Mouse (Mus musculus) thymus, postnatal 10 days (tissue): ENCODE results near the gene Smu1.
A peak's percentile ranks its signal among the peaks of the same experiment; 100 is the strongest.

Source experiments
- DNase-seq, 2 experiments: peaks; one replicate each; pipeline ENCODE4 v3.0.0; 2021; ENCODE audit warnings: low spot score in 2 of 2

The Smu1 gene

DNA sequence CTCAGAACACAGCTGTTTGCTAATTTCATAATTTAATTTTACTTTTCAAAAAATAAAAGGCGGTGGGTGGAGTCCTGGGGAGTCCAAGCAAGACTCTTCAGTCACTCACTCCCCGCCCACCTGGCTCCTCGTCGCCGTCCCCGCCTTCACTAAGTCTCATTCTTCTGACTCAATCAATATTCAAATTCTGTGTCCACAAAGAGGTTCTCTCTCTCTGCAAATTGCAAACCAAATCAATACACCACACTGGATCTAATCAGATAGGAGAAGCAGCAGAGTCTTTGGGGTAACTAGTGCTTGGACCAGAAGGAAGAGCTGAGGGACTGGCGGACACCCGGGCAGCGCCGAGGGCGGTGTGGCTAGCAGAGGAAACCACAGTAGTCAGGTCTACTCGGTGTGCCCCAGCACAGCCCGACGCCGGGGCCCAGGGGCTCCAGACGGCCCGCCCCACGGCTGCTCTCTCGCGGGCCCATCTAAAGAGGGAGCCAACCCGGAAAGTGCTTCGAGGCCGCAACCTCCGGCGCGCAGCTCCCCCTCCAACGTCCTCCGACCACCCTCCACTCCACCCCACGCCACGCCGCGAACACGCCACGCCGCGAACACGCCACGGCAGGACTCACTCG, 455 bp downstream of the Smu1 start:
- DNase-seq, result no peak

DNA sequence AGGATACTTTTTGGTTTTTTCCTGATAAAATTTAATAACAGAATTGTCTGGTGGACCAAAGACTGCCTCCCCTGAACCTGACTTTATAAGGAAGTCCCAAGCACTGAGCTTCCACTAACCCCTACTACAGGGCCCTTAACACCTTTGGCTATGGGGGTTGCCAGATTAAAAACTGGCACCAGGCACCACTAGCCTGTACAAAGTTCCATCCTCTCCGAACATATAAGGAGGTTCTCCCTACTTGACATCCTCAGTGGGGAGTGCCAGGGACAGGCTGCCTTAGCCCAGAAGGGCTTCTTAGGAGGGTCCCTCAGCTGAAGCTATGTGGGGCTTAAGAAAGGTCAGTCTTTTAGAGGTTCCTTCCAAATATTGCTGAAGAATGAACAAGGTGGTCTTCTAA, 22.4 kb downstream of the Smu1 start:
- DNase-seq, result no peak

DNA sequence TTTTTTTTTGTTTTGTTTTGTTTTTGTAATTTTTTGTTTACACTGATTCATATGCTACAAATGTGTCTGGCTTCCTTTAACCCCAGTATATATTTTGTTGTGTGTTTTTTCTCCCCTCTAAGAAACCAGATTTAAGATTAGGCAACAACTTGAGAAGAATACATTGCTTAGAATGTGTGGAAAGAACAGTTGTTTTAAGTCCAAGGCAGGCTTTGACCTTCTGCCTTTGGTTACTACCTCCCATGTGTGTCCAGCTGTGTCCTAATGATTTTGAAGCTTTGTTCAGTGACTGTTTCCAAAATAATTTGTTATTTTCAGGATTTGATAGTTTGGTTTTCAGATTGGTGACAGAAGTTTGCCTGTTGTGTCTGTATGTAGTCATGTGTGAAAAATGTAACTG, 26.5 kb downstream of the Smu1 start:
- DNase-seq, result no peak

DNA sequence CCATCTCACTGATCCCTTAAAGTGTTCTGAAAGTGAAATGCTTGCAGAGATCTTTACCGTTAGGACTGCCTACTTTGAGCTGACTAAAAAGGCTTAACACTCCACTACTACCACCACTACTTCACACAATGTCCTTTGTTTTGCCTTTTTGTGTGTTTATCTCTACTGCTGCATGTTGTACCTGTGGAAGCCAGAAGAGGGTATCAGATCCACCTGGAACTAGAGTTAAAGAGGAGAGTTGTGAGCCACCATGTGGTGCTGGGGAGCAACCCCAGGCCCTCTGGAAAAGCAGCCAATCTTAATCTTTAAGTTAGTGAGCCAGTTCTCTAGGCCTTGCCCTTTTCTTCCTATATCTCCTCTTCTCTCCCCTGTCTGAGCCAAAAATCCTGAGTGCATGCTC, 30.5 kb downstream of the Smu1 start:
- DNase-seq, result no peak

DNA sequence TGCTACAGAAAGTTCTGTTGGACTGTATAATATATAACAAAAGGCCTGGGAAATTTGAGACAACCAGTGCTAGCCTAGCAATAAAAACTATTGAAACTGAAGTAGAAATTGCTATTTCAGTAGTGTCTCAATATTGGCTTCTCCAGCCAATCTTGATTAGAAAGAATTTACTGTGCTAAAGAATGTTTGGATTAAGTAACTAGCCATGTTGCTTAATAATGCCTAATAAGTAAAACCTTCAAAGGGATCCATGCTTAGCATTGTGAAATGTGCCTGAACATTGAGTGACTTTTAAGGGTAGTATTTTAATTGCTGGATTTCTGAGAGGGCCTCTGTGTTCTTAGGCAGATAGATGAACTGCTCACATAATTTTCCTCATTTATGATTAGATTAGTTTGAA, 32.2 kb downstream of the Smu1 start:
- DNase-seq, result no peak

DNA sequence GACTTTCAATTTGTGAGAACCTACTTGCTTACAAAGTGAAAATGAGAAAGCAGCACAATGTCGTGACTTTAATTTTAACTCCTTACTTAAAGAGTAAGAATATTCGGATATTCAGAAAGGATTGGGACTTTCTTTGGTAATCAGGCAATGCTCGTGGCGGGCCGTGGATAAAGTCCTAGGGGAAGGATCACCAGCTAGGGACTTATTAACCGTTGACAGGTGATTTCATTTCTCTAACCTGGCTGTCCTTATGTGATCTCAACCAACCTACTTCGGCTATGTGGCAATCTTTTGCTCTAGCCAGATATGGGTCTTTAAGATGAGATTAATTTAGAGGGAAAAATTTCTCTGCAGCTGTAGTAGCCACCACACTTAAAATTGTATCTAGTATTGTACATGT, 32.6 kb downstream of the Smu1 start:
- no peak for DNase-seq

DNA sequence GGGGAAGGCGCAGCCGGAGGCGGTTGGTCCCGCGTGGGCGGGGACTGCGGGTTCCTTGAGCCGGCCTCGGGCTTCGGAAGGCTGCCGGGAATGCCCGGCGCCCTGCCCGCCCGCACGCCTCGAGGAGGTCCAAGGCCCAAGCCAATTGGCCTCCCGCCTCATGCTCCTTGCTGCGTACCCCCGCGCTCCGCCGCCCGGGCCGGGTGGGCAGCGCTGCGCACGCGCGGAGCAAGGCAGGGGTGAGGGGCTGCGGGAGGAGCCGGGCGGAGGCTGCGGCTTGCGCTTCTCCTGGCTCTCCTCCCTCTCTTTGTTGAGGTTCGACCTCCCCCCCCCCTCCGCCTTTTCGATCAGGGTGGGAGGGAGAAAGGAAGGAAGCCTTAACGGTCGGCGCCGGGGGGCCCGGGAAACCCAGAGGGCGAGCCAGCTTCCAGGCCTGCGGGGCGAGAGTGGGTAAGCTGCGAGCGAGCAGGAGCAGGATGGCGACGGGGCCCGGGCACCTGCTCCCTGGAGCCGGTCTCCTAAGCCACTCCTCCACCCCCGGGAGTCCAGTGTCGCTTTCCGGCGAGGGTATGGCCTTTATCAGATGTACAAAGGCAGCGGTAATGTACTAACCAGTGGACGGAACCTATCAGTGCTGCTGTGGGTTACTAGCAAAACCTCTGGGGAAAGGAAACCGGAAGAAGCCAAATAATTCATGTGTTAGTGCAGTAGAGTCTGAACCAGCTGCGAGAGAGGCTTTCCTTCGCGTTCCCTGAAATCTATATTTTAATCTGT, 34.8 kb downstream of the Smu1 start:
- peak; percentile 76 to 84 for DNase-seq

DNA sequence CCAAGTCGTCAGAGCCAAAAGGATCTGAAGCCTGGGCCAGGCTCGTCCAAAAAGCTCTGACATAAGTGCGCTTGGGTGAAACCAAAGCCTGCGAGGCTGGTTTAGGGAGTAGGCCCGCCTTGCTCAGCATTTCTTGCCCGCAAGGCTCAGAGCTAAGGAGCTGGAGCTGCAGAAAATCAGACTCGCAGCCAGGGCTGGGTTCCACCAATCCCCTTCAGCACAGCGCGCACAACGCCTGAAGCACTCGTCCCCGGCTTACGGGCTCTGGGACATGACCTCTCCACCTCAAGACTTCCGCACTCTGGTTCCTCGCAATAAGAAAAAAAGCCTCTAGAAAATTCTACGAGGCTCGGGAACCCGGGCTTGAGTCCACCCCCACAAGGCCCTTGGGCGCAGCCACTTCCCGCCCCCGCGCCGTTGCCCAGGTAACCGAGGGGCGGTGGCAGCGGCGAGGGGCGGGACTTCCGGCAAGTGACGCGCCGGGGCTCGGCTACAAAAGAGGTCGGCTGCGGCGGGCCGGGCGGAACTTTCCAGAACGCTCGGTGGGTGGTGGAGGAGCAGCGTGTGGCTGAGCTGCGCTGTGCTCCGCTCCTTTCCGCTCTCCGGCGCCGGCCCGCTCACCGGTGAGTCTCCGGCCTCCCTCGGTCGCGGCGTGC, 35.6 kb downstream of the Smu1 start, which contains the start of gene Dnaja1:
TSS of gene Dnaja1 (plus strand) at position 140 of the 656 bp plus-strand sequence.
- DNase-seq, result peak; percentile 95 to 100

DNA sequence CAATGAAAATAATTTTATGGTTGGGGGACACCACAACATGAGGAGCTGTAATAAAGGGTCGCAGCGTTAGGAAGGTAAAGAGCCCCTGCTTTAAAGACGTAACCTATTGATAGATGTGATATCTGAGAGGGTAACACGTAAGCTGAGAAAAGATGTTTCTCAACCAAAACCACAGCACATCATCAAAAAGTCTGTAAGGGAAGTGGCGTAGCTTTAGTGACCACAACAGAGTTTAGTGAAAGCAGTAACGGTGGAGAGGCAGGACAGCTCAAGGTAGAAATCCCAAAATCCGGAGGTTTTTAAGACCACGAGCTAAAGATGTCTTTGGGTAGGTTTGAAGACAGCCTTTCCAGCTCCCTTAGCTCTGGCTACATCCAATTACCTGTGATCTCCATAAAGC, 36.8 kb downstream of the Smu1 start:
- DNase-seq, result peak; percentile 15 to 23

DNA sequence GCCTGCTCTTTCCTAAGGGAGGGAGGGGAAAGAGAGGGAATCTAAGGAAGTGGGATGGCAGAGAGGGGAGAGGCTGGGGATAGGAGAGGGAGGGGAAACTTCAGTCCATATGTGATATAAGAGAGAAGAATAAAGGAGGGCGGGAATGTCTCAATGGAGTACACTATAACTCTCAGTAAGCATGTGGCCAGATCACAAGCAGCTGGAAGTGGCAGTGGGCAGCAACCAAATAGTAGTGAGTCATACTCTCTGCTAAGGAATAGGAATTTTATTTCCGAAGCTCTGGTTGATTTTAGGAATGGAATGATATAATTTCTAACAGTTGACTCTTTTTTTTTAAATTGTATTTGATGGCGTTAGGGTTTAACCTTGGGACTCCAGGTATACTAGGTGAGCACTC, 40.6 kb downstream of the Smu1 start:
- DNase-seq, result no peak

DNA sequence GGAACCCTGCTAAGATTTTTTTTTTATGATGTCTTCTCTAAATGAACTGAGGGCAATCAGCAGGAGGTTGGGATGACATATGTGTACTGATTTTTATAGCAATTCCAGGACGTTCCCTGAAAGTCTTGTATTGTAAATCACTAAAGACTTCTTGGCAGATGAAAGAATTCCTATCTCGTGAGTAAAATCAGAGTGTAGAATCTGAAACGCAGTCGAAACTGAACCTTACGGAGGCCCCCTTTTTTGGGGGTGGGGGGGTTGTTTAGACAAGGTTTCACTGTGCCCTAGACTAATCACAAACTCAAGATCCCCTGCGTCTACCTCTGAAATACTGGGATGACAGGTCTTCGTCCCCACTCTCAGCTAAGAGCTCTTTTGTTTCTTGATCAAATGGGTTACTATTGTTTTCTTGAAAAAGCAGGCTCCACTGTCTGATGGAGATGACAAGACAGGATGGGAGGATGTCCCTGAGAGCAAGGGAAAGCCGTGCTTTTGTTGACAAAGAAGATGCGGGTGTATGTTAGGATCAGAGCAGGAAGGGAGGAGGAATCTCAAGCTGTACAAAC, 53.9 kb downstream of the Smu1 start:
- DNase-seq, result no peak

DNA sequence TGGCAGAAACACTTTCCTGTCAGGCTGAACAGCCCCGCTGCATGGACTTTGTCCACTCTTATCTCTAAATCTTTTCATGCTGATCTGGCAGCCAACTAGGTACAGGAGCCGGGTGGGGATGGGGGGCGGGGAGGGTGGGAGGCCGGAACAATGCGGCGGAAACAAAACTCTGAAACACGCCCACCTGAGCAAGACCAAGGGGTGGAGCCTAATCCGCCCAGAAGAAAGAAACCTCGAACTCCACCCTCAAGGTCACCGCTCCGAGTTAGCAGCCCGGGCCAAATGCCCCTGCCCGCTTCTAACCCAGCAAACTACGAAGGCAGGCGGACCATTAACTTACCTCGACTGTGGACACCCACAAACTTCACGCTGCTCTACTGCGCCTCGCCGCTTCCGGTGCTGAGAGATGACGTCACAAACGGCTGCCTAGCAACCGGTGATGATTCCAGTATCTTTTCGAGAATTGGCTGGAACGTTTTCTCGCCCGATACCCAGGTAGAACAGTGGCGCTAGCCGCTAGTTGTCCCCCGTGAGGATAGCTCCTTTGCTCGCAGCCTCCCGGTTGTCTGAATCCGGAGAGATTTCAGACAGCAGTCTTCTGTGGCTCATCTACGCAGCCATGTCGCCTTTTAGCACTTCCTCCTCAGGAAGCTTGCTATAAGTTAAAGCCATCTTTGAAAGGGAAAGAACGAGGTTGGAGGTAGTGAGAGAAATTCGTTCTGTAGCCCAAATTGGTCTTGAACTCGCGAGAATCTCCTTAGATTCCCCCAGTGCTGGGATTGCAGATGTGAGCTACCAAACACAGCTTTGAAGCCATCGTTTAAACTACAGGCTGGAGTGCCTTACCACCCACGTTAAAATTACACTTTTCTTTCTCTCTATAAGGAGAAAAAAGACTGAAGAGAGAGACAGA, 54.7 kb downstream of the Smu1 start, which contains the start of gene Aptx:
TSS of gene Aptx (minus strand) at position 398 of the 913 bp plus-strand sequence.
- DNase-seq, result peak; percentile 94 to 95

DNA sequence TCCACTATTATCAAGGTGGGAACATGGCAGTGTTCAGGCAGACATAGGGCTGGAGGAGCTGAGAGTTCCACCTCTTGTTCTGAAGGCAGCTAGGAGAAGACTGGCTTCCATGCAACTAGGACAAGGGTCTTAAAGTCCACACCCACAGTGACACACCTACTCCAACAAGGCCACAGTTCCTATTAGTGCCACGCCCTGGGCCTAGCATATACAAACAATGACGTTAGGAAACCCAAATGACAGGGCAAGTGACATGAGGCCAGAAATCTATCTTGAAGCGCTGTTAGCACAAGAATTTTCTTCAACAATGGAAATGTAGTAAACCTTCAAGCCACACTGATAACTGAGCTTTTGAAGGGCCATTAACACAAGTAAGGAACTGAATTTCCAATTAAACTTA, 55.9 kb downstream of the Smu1 start:
- no peak for DNase-seq

DNA sequence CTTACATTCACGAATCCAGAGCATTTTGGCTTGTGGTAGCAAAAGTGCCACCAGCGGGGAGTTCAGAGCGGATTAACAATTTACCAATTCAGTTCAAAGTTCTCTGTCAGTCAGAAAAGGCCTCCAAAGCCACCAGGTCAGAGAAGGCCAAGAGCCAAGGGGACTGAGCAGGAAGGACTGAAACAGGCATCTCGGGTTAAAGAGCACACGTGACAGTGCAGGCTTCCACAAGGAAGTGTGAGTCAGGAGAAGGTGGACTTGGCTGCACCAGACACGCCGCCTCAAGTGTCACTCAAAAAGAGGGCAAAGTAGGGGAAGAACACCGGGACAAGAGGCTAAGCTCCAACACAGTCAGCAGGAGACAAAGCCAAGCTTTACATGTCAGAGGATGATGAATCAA, 57.5 kb downstream of the Smu1 start:
- DNase-seq, result no peak

DNA sequence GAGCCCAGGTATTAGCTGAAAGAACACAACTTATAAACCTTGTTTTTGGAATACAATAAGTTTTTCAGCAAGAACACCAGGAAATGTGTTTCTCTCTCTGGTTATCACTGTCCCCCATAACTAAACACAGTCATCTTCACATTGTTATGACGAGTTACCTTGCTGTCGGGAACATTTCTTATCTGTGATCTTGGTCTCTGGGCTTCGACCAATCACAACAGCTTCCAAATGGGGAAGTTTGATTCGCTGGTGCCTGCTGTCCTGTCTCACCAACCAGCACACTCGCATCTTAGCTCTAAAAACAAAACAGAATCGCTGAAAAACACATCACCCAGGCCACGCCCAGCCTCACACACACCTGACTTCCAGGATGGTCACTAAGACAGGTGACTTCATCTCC, 60.7 kb downstream of the Smu1 start:
- no peak for DNase-seq

DNA sequence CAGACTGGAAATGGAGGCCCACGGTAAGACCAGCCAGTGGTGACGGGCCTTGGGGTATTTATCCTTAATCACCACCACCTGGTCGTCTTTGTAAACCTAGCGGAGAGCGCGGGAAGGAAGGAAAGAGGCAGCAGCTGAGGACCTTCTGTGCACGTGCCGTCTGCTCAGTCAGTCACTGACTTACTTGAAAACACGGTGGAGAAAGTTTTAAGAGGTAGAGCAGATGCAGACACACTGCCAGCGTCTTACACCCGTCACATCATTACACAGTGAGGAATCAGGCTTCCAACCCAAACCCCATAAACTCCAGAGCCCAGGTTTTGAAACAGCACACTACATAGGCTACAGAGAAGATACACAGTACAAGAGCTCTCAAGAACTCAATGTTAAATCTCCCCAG, 66.6 kb downstream of the Smu1 start:
- no peak for DNase-seq
